Mouse (Mus musculus) ES-Bruce4 (cell line): Measurements from ENCODE around the gene Fam122c.

Source experiments
- CTCF ChIP-seq: IDR thresholded peaks from one replicate; pipeline ENCODE4 v1.8.1; 2011; ENCODE audit warnings: low read depth, low read length
- EP300 ChIP-seq: IDR thresholded peaks from 2 replicates; pipeline ENCODE4 v1.6.1; 2011; ENCODE audit warnings: low read depth, low read length; ENCODE audit not compliant: insufficient read depth

- no peak for TF ChIP-seq EP300
- no peak for TF ChIP-seq CTCF
Measured at GRCm38 (mm10) chrX:53369534-53370365, 96.5 kb downstream of the Fam122c start.
